Mouse (Mus musculus) splenic B cell, adult 2 months (primary cell): Measurements from ENCODE around the gene Unc5c.

Source experiments
- DNase-seq: peaks from one replicate; pipeline ENCODE4 v3.0.0-alpha.2; 2011; ENCODE audit warnings: low read depth, low spot score
- H3K27me3 ChIP-seq: 2 replicates; pipeline ENCODE4 v1.6.1; 2012; ENCODE audit warnings: mild to moderate bottlenecking, low read length, moderate library complexity, mixed read lengths; ENCODE audit not compliant: control insufficient read depth, poor library complexity, insufficient read depth, severe bottlenecking
- H3K36me3 ChIP-seq: 2 replicates; pipeline ENCODE4 v1.6.1; 2012; ENCODE audit warnings: mild to moderate bottlenecking, low read length, moderate library complexity, mixed read lengths; ENCODE audit not compliant: control insufficient read depth, poor library complexity, insufficient read depth, severe bottlenecking

Gene Unc5c

GRCm38 (mm10) chr3:141465104-141465705 is at the start of gene Unc5c:
TSS of gene Unc5c (plus strand) at chr3:141465216.
- no peak for DNase-seq
- no peaks in the 10 kb centered on the region for H3K27me3 ChIP-seq
- H3K36me3 ChIP-seq = no peaks in the 10 kb centered on the region

- DNase-seq = no peak
These were observed 7.5 kb upstream of the Unc5c start for GRCm38 (mm10) chr3:141457475-141457874.

GRCm38 (mm10) chr3:141462482-141462881 is 2.5 kb upstream of the Unc5c start:
- no peaks in the 10 kb centered on the region for H3K36me3 ChIP-seq
- no peak for DNase-seq
- no peaks in the 10 kb centered on the region for H3K27me3 ChIP-seq

More at GRCm38 (mm10) chr3:141457475-141457874, 7.5 kb upstream of the Unc5c start:
- no peaks in the 10 kb centered on the region for H3K27me3 ChIP-seq
- H3K36me3 ChIP-seq = no peaks in the 10 kb centered on the region

- H3K27me3 ChIP-seq = no peaks in the 10 kb centered on the region
- DNase-seq = no peak
- H3K36me3 ChIP-seq = no peaks in the 10 kb centered on the region
These were observed 319 bp upstream of the Unc5c start for GRCm38 (mm10) chr3:141464691-141465103.

- Histone ChIP-seq H3K36me3 (no peaks in the 10 kb centered on the region), H3K27me3 (no peaks in the 10 kb centered on the region)
- no peak for DNase-seq
These were observed 1.0 kb downstream of the Unc5c start for GRCm38 (mm10) chr3:141466061-141466460.

- Histone ChIP-seq H3K36me3 (no peaks in the 10 kb centered on the region), H3K27me3 (no peaks in the 10 kb centered on the region)
- no peak for DNase-seq
These were observed 1.8 kb downstream of the Unc5c start for GRCm38 (mm10) chr3:141466727-141467335.

DNA sequence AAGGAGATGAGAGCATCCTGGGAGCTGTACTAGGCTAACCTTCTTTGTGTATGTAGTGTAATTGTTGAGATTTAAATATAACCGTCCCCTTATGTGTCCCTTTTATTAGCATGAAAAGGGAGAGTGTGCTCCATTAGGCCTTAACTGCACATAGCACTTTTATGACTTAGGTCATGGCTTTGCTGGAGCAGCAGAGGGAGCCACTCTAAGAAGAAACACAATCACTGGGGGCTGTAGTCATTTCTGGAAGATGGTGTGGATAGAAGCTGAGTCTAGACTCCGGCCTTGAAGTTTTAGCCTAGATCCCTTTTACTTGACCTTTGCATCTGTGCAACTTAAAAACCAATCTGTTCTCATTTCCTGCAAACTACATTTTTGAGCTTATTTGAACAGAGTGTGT is 4.3 kb downstream of the Unc5c start:
- no peak for DNase-seq
- Histone ChIP-seq H3K36me3 (no peaks in the 10 kb centered on the region), H3K27me3 (no peaks in the 10 kb centered on the region)

DNA sequence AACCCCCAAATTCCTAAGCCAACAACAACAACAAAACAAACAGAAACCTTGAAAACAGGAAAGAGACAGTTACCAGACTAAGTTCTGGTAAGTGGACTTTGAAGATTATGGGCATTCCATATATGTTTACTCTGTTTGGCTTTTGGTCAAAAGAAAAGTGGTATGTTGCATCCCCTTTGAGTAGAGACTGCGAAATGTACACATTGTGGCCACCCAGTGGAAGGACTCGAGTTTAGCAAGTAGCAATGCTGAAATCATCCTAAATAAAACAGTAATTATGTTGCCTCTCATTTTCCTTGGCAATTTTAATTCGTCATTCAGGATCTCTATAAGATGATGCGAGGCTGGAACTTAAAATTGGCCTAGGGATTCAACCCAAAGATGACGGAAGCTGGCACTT is 8.2 kb downstream of the Unc5c start:
- no peak for DNase-seq
- Histone ChIP-seq H3K36me3 (no peaks in the 10 kb centered on the region), H3K27me3 (no peaks in the 10 kb centered on the region)

DNA sequence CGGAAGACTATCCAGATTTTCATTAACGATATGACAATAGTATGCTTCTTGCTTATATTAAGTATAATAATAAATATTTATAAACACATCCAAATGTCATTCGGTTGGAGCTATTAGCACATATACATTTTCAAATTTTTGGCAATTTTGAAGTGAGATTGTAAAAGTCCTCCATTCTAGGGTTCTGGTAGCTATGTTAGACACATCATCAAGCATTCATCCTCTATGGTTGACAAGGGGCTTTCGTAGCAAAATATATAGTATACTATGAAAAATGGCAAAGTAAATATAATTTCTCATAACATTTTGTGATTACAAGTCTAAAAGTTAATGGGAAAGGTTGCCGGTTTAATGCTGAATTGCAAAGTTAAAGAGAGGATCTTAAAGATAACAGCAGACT is 10.4 kb downstream of the Unc5c start:
- Histone ChIP-seq H3K36me3 (no peaks in the 10 kb centered on the region), H3K27me3 (no peaks in the 10 kb centered on the region)
- DNase-seq = no peak

GRCm38 (mm10) chr3:141475919-141476318 is 10.9 kb downstream of the Unc5c start:
- no peaks in the 10 kb centered on the region for H3K27me3 ChIP-seq
- no peak for DNase-seq
- no peaks in the 10 kb centered on the region for H3K36me3 ChIP-seq

DNA sequence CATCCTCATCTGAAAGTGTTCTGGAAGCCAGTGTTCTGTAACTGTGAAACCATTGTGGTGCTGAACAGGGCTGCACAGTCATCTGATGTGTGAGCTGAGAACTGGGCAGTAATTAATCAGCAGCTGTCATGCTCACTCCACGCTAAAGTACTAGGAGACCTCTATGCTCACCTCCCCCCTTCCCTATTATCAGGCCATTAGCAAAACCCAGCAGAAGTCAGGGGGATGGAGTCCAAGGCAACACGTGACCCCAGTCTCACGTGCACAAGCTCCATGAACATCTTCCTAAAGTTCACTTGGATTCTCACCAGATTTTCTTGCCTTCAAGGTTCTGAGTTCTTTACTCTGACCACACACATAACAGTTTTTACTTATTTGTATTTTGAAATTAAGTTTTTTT is 11.7 kb downstream of the Unc5c start:
- Histone ChIP-seq H3K27me3 (no peaks in the 10 kb centered on the region), H3K36me3 (no peaks in the 10 kb centered on the region)
- DNase-seq = no peak

GRCm38 (mm10) chr3:141482465-141482864 is 17.4 kb downstream of the Unc5c start:
- Histone ChIP-seq H3K27me3 (no peaks in the 10 kb centered on the region), H3K36me3 (no peaks in the 10 kb centered on the region)
- no peak for DNase-seq

GRCm38 (mm10) chr3:141483665-141484431 is 18.8 kb downstream of the Unc5c start:
- no peak for DNase-seq
- H3K36me3 ChIP-seq = no peaks in the 10 kb centered on the region
- H3K27me3 ChIP-seq = no peaks in the 10 kb centered on the region

- no peak for DNase-seq
- no peaks in the 10 kb centered on the region for H3K27me3 ChIP-seq
- H3K36me3 ChIP-seq = no peaks in the 10 kb centered on the region
These were observed 20.2 kb downstream of the Unc5c start for GRCm38 (mm10) chr3:141485218-141485617.

- no peak for DNase-seq
- H3K27me3 ChIP-seq = no peaks in the 10 kb centered on the region
These were observed 25.6 kb downstream of the Unc5c start for GRCm38 (mm10) chr3:141490647-141491046.

More at GRCm38 (mm10) chr3:141490647-141491046, 25.6 kb downstream of the Unc5c start:
- H3K36me3 ChIP-seq = no peaks in the 10 kb centered on the region
